Mouse (Mus musculus) heart, adult 9 months (tissue): Measurements from ENCODE around the gene Perp.

ENCODE experiments used
- DNase-seq, 2 experiments: peaks; one replicate each; pipeline ENCODE4 v3.0.0; 2022; ENCODE audit warnings: low spot score in 2 of 2

The Perp gene

GRCm38 (mm10) chr10:18861418-18861817 is 16.6 kb downstream of the Perp start:
- DNase-seq, result no peak

- peak; percentile 25 for DNase-seq
These were observed 18.5 kb downstream of the Perp start for GRCm38 (mm10) chr10:18863332-18863731.

- DNase-seq, result no peak
These were observed 19.9 kb downstream of the Perp start for GRCm38 (mm10) chr10:18864753-18865152.

- no peak for DNase-seq
These were observed 26.2 kb downstream of the Perp start for GRCm38 (mm10) chr10:18870990-18871389.

GRCm38 (mm10) chr10:18876211-18876610 is 31.4 kb downstream of the Perp start:
- DNase-seq, result peak; percentile 15 to 57

GRCm38 (mm10) chr10:18878111-18878510 is 33.3 kb downstream of the Perp start:
- no peak for DNase-seq

GRCm38 (mm10) chr10:18879160-18879559 is 34.3 kb downstream of the Perp start:
- DNase-seq, result no peak

GRCm38 (mm10) chr10:18879690-18880089 is 34.9 kb downstream of the Perp start:
- no peak for DNase-seq

- DNase-seq, result no peak
These were observed 37.4 kb downstream of the Perp start for GRCm38 (mm10) chr10:18882190-18882589.

GRCm38 (mm10) chr10:18886918-18887625 is 42.3 kb downstream of the Perp start:
- DNase-seq, result peak; percentile 73 to 80

GRCm38 (mm10) chr10:18888751-18889150 is 43.9 kb downstream of the Perp start:
- no peak for DNase-seq

GRCm38 (mm10) chr10:18889255-18889654 is 44.4 kb downstream of the Perp start:
- no peak for DNase-seq

- DNase-seq, result no peak
These were observed 46.3 kb downstream of the Perp start for GRCm38 (mm10) chr10:18891110-18891509.

- DNase-seq, result no peak
These were observed 47.3 kb downstream of the Perp start for GRCm38 (mm10) chr10:18892102-18892501.

GRCm38 (mm10) chr10:18894259-18895166 is 49.7 kb downstream of the Perp start:
- DNase-seq, result no peak

GRCm38 (mm10) chr10:18904108-18904507 is 59.3 kb downstream of the Perp start:
- DNase-seq, result no peak
